In the genomic region with DNA sequence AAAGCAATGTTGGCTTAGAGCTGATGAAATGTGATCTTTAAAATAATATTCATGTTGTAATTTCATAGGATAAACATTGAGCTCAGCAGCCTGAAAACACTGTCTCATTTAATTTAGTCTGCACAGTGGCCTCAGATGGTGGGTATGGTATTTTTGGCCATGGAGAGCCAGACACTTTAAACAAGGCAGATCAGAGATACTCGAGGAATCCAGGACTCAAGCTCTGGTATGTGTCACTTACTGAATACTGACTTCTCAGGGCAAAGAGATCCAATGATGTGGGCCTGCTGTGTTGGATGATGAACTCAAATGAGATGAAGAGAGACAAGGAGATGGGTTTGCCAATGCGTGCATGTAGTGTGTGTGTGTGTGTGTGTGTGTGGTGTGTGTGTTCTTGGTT, we compare ENCODE assay signal across 24 mouse cellular contexts.
A peak's percentile ranks its signal among the peaks of the same experiment; 100 is the strongest.
DNase-seq lines count a peak whose midpoint lies in the region; ATAC-seq and TF ChIP-seq lines count a peak whose summit lies in the region.
"Had no signal": no experiment of that assay in that cellular context is flagged by ENCODE, and none has a peak within 500 bp of the region (broad histone marks: within the 10 kb centered on the region; RNA-seq: fewer than 3 reads in every experiment).

No protein-coding gene starts in this region.

- no peak for DNase-seq in heart, adult 8-10 months (ENCODE audit: low spot score)
- DNase-seq in heart, adult 9 months (ENCODE audit: low spot score in 2 of 2), result no peak
- DNase-seq: adrenal gland, adult 2 months; adrenal gland, postnatal 14 days; cerebellum, adult 11 months; cerebellum, adult 2 months; cerebellum, adult 9-11 months; cerebellum, postnatal 25 days; forebrain, postnatal 0 days; gastrocnemius, adult 2 months; gastrocnemius, postnatal 14 days; kidney, adult 2 months had no signal

- H3K27ac ChIP-seq in heart, embryonic 12.5 days (ENCODE audit: poor library complexity, severe bottlenecking), result peak overlapping the region; percentile 71
- peak overlapping the region; percentile 74 for H3K27ac ChIP-seq in heart, embryonic 15.5 days
- 0 out of 2 replicates have a peak overlapping the region, but pooled peaks have one; percentile 4 for H3K27ac ChIP-seq in intestine, embryonic 16.5 days (ENCODE audit: low read length)
- H3K27ac ChIP-seq in intestine, postnatal 0 days (ENCODE audit: low read depth, low read length), result no peak overlapping the region
- H3K27ac ChIP-seq: embryonic facial prominence, embryonic 15.5 days; gastrocnemius, adult 2 months; hindbrain, embryonic 10.5 days; hindbrain, embryonic 13.5 days; intestine, embryonic 15.5 days had no signal

- WGBS in heart, embryonic 12.5 days, result 13% methylated on average over 2 of the region's 2 CpGs
- WGBS in heart, embryonic 15.5 days, result 31% methylated on average over 2 of the region's 2 CpGs
- 58% methylated on average over 2 of the region's 2 CpGs for WGBS in intestine, embryonic 16.5 days
- 50% methylated on average over 2 of the region's 2 CpGs for WGBS in intestine, postnatal 0 days

- no peak overlapping the region for H3K4me3 ChIP-seq in heart, embryonic 12.5 days
- no peak overlapping the region for H3K4me3 ChIP-seq in heart, embryonic 15.5 days
- H3K4me3 ChIP-seq in intestine, embryonic 16.5 days (ENCODE audit: low read length), result no peak overlapping the region
- no peak overlapping the region for H3K4me3 ChIP-seq in intestine, postnatal 0 days (ENCODE audit: low read depth, low read length)
- H3K4me3 ChIP-seq: embryonic facial prominence, embryonic 12.5 days; embryonic facial prominence, embryonic 15.5 days; gastrocnemius, adult 2 months; hindbrain, embryonic 10.5 days; hindbrain, embryonic 13.5 days; intestine, embryonic 15.5 days had no signal

- no peaks in the 10 kb centered on the region for H3K27me3 ChIP-seq in heart, embryonic 12.5 days (replicated peaks)
- no peaks in the 10 kb centered on the region for H3K27me3 ChIP-seq in heart, embryonic 15.5 days
- H3K27me3 ChIP-seq in intestine, embryonic 16.5 days (replicated peaks; ENCODE audit: control insufficient read depth, insufficient read depth, low read length), result no peaks in the 10 kb centered on the region
- H3K27me3 ChIP-seq in intestine, postnatal 0 days (replicated peaks; ENCODE audit: control insufficient read depth, insufficient read depth, low read length), result no peaks in the 10 kb centered on the region
- H3K27me3 ChIP-seq: embryonic facial prominence, embryonic 12.5 days; embryonic facial prominence, embryonic 15.5 days; hindbrain, embryonic 13.5 days; intestine, embryonic 15.5 days had no signal

- peaks cover 52% of the 10 kb centered on the region for H3K4me1 ChIP-seq in heart, embryonic 12.5 days (replicated peaks)
- peaks cover 53% of the 10 kb centered on the region for H3K4me1 ChIP-seq in heart, embryonic 15.5 days (replicated peaks)
- H3K4me1 ChIP-seq in intestine, embryonic 16.5 days (ENCODE audit: control insufficient read depth, insufficient read depth, low read length), result peaks cover 17% of the 10 kb centered on the region
- peaks cover under 1% of the 10 kb centered on the region; the same call in 1 of the 2 replicates for H3K4me1 ChIP-seq in intestine, postnatal 0 days (replicated peaks; ENCODE audit: control insufficient read depth, insufficient read depth, low read length)
- H3K4me1 ChIP-seq: hindbrain, embryonic 10.5 days; hindbrain, embryonic 13.5 days had no signal

- peaks cover 13% of the 10 kb centered on the region for H3K9me3 ChIP-seq in heart, embryonic 12.5 days (replicated peaks)
- 0 out of 2 replicates have a peak, but pooled peaks cover 3% of the 10 kb centered on the region for H3K9me3 ChIP-seq in heart, embryonic 15.5 days (replicated peaks)
- peaks cover 5% of the 10 kb centered on the region; the same call in 1 of the 2 replicates for H3K9me3 ChIP-seq in intestine, embryonic 16.5 days (ENCODE audit: control insufficient read depth, low read length)
- H3K9me3 ChIP-seq in intestine, postnatal 0 days (ENCODE audit: control insufficient read depth), result no peaks in the 10 kb centered on the region
- H3K9me3 ChIP-seq: embryonic facial prominence, embryonic 15.5 days; hindbrain, embryonic 10.5 days; hindbrain, embryonic 13.5 days; intestine, embryonic 15.5 days had no signal

- H3K9ac ChIP-seq in heart, embryonic 12.5 days, result no peak overlapping the region
- H3K9ac ChIP-seq in heart, embryonic 15.5 days, result no peak overlapping the region
- no peak overlapping the region for H3K9ac ChIP-seq in intestine, embryonic 16.5 days (ENCODE audit: low read depth, low read length)
- no peak overlapping the region for H3K9ac ChIP-seq in intestine, postnatal 0 days (ENCODE audit: low read depth, low read length)
- H3K9ac ChIP-seq: embryonic facial prominence, embryonic 12.5 days; embryonic facial prominence, embryonic 15.5 days; forebrain, postnatal 0 days; hindbrain, embryonic 13.5 days; intestine, embryonic 15.5 days had no signal

- H3K4me2 ChIP-seq in heart, embryonic 12.5 days, result no peak overlapping the region
- no peak overlapping the region for H3K4me2 ChIP-seq in heart, embryonic 15.5 days
- H3K4me2 ChIP-seq in intestine, embryonic 16.5 days (ENCODE audit: low read depth, low read length), result no peak overlapping the region
- no peak overlapping the region for H3K4me2 ChIP-seq in intestine, postnatal 0 days (replicated peaks; ENCODE audit: low read depth)
- H3K4me2 ChIP-seq: embryonic facial prominence, embryonic 12.5 days; embryonic facial prominence, embryonic 15.5 days; hindbrain, embryonic 13.5 days; intestine, embryonic 15.5 days had no signal

- no peaks in the 10 kb centered on the region for H3K36me3 ChIP-seq in heart, embryonic 12.5 days
- no peaks in the 10 kb centered on the region for H3K36me3 ChIP-seq in heart, embryonic 15.5 days
- no peaks in the 10 kb centered on the region for H3K36me3 ChIP-seq in intestine, embryonic 16.5 days (ENCODE audit: control insufficient read depth, insufficient read depth, low read length)
- no peaks in the 10 kb centered on the region for H3K36me3 ChIP-seq in intestine, postnatal 0 days (ENCODE audit: control insufficient read depth, insufficient read depth)
- H3K36me3 ChIP-seq: embryonic facial prominence, embryonic 12.5 days; embryonic facial prominence, embryonic 15.5 days; hindbrain, embryonic 10.5 days; hindbrain, embryonic 13.5 days; intestine, embryonic 15.5 days had no signal

- TF ChIP-seq CTCF in intestine, postnatal 0 days (IDR thresholded peaks at IDR 0.05; ENCODE audit: low read depth), result no peak

- no peak for ATAC-seq in heart, embryonic 12.5 days (ENCODE audit: insufficient number of reproducible peaks, low FRiP score)
- ATAC-seq in heart, embryonic 15.5 days (replicated peaks; ENCODE audit: insufficient number of reproducible peaks, insufficient read depth, low FRiP score, low read depth), result 0 out of 2 replicates have a peak, but pooled peaks have one; percentile 29
- ATAC-seq in intestine, embryonic 16.5 days, result no peak
- ATAC-seq in intestine, postnatal 0 days, result no peak
- ATAC-seq: CD4-positive, CD25-positive, alpha-beta regulatory T cell, adult 4 months; forebrain, embryonic 14.5 days; forebrain, postnatal 0 days; hindbrain, embryonic 16.5 days; intestine, embryonic 15.5 days had no signal
